Mouse (Mus musculus) lung, postnatal 0 days (tissue): ENCODE results near the gene Asdurf.

ENCODE experiments used
- CTCF ChIP-seq: IDR thresholded peaks from 2 replicates; pipeline ENCODE4 v1.5.1; 2016; ENCODE audit warnings: antibody characterized with exemption, mild to moderate bottlenecking
- EP300 ChIP-seq: IDR thresholded peaks from 2 replicates; pipeline ENCODE4 v1.6.1; 2016; ENCODE audit warnings: antibody characterized with exemption, mild to moderate bottlenecking, control low read depth

- no peak for TF ChIP-seq CTCF
- no peak for TF ChIP-seq EP300
These were observed 25.3 kb upstream of the Asdurf start for GRCm38 (mm10) chr1:53377731-53378130.
